Mouse (Mus musculus): ENCODE measurements around the gene Spint1. TPM values are rescaled to one million over a fixed set of nuclear protein-coding genes. Genes with fewer than 3 reads are reported as not detected.

The Spint1 gene
- total and polyA plus RNA-seq, 3 experiments = 0.55 TPM; not detected in 2

DNA sequence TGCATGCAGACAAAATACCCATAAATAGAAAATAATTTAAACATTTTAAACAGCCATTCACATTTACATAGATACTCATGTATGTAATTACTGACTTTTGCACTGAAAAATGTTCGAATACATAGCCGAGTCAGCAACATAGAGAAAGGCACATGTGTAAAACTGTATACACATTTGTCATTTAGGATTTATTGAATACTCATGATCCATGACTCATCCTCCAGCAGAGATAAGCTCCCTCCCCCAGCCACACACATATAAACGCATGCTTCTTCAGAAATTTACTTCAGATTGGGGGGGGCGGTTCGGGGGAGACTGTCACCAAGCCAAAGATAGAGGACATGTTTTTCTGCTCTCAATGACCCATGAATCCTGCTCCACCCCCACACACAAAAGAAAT is 26.7 kb downstream of the Spint1 start:
- no peaks in the 10 kb centered on the region for H3K9me3 ChIP-seq (replicated peaks)
- TF ChIP-seq GATA2 (IDR thresholded peaks at IDR 0.05; ENCODE audit: borderline replicate concordance, low read depth, low read length) = no peak
- TF ChIP-seq GATA1 (IDR thresholded peaks at IDR 0.05; ENCODE audit: borderline replicate concordance, low read length) = no peak
- no peak for TF ChIP-seq POLR2AphosphoS5 (IDR thresholded peaks at IDR 0.05; ENCODE audit: insufficient replicate concordance, low read depth, low read length)
- no peak for TF ChIP-seq CTCF (IDR thresholded peaks at IDR 0.05; ENCODE audit: low read depth, low read length)
- no peak for TF ChIP-seq TAL1 (conservative IDR thresholded peaks at IDR 0.05; ENCODE audit: low read depth, low read length)
- H3K4me1 ChIP-seq (ENCODE audit: insufficient read depth, low read depth, low read length) = no peaks in the 10 kb centered on the region
- no peaks in the 10 kb centered on the region for H3K36me3 ChIP-seq (replicated peaks)
- H3K4me3 ChIP-seq (ENCODE audit: low read depth, low read length) = no peak overlapping the region
- peaks cover 44% of the 10 kb centered on the region for H3K27me3 ChIP-seq (ENCODE audit: insufficient read depth, low read length)
- no peak for DNase-seq (ENCODE audit: low spot score)
- ATAC-seq (ENCODE audit: extremely low read depth, insufficient number of reproducible peaks, low FRiP score, poor library complexity, severe bottlenecking) = no peak

GRCm38 (mm10) chr2:119270286-119270642 is 33.1 kb downstream of the Spint1 start:
- Histone ChIP-seq H3K4me3 (ENCODE audit: low read depth, low read length) (no peak overlapping the region), H3K4me1 (ENCODE audit: insufficient read depth, low read depth, low read length) (peaks cover 9% of the 10 kb centered on the region), H3K27me3 (ENCODE audit: insufficient read depth, low read length) (peaks cover 49% of the 10 kb centered on the region), H3K9me3 (replicated peaks) (no peaks in the 10 kb centered on the region), H3K36me3 (replicated peaks) (no peaks in the 10 kb centered on the region)
- no peak for DNase-seq (ENCODE audit: low spot score)
- ATAC-seq (ENCODE audit: extremely low read depth, insufficient number of reproducible peaks, low FRiP score, poor library complexity, severe bottlenecking) = no peak
- TF ChIP-seq GATA2 (IDR thresholded peaks at IDR 0.05; ENCODE audit: borderline replicate concordance, low read depth, low read length) (no peak), CTCF (IDR thresholded peaks at IDR 0.05; ENCODE audit: low read depth, low read length) (no peak), GATA1 (IDR thresholded peaks at IDR 0.05; ENCODE audit: borderline replicate concordance, low read length) (no peak), TAL1 (conservative IDR thresholded peaks at IDR 0.05; ENCODE audit: low read depth, low read length) (no peak), POLR2AphosphoS5 (IDR thresholded peaks at IDR 0.05; ENCODE audit: insufficient replicate concordance, low read depth, low read length) (no peak)

GRCm38 (mm10) chr2:119270643-119271331 is 33.6 kb downstream of the Spint1 start, which contains the start of gene Rhov:
Gene Rhov (minus strand): TSS chr2:119271272.
- 0 out of 2 replicates have a peak, but pooled peaks have one; percentile 28 for ATAC-seq (ENCODE audit: extremely low read depth, insufficient number of reproducible peaks, low FRiP score, poor library complexity, severe bottlenecking)
- H3K9me3 ChIP-seq (replicated peaks) = no peaks in the 10 kb centered on the region
- H3K4me1 ChIP-seq (ENCODE audit: insufficient read depth, low read depth, low read length) = peaks cover 9% of the 10 kb centered on the region
- peak within 1 kb of the TSS; percentile 62; the same call in 1 of the 2 replicates for H3K4me3 ChIP-seq (ENCODE audit: low read depth, low read length)
- no peak for TF ChIP-seq POLR2AphosphoS5 (IDR thresholded peaks at IDR 0.05; ENCODE audit: insufficient replicate concordance, low read depth, low read length)
- no peak for TF ChIP-seq GATA2 (IDR thresholded peaks at IDR 0.05; ENCODE audit: borderline replicate concordance, low read depth, low read length)
- no peak for TF ChIP-seq CTCF (IDR thresholded peaks at IDR 0.05; ENCODE audit: low read depth, low read length)
- no peak for TF ChIP-seq GATA1 (IDR thresholded peaks at IDR 0.05; ENCODE audit: borderline replicate concordance, low read length)
- TF ChIP-seq TAL1 (conservative IDR thresholded peaks at IDR 0.05; ENCODE audit: low read depth, low read length) = no peak
- no peaks in the 10 kb centered on the region for H3K36me3 ChIP-seq (replicated peaks)
- peaks cover 48% of the 10 kb centered on the region for H3K27me3 ChIP-seq (ENCODE audit: insufficient read depth, low read length)
- no peak for DNase-seq (ENCODE audit: low spot score)

- Histone ChIP-seq H3K4me1 (ENCODE audit: insufficient read depth, low read depth, low read length) (peaks cover 13% of the 10 kb centered on the region), H3K9me3 (replicated peaks) (no peaks in the 10 kb centered on the region), H3K27me3 (ENCODE audit: insufficient read depth, low read length) (peaks cover 36% of the 10 kb centered on the region), H3K4me3 (ENCODE audit: low read depth, low read length) (no peak overlapping the region), H3K36me3 (replicated peaks) (no peaks in the 10 kb centered on the region)
- no peak for DNase-seq (ENCODE audit: low spot score)
- no peak for ATAC-seq (ENCODE audit: extremely low read depth, insufficient number of reproducible peaks, low FRiP score, poor library complexity, severe bottlenecking)
- TF ChIP-seq POLR2AphosphoS5 (IDR thresholded peaks at IDR 0.05; ENCODE audit: insufficient replicate concordance, low read depth, low read length) (no peak), TAL1 (conservative IDR thresholded peaks at IDR 0.05; ENCODE audit: low read depth, low read length) (no peak), GATA1 (IDR thresholded peaks at IDR 0.05; ENCODE audit: borderline replicate concordance, low read length) (no peak), GATA2 (IDR thresholded peaks at IDR 0.05; ENCODE audit: borderline replicate concordance, low read depth, low read length) (no peak), CTCF (IDR thresholded peaks at IDR 0.05; ENCODE audit: low read depth, low read length) (no peak)
Observed at GRCm38 (mm10) chr2:119274126-119274525, 37.0 kb downstream of the Spint1 start.

DNA sequence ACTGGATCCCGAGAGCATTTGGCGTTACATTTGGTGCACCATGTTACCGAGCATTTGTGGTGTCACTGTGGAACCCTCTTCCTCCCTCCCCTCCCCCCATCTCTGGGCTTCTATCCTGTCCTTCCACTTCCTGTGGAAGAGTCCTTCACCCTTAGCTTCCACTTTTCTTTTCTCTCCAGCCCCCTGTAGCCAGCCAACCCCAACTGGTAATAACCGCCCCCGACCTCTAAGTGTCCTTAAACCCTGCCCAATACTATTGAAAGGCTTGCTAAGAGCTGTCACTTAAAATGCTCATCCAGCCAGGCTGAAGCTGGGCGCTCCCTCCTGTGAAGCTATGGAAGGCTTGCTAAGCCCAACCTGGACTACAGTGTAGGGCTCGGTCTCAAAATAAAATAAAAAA is 39.8 kb downstream of the Spint1 start:
- Histone ChIP-seq H3K4me3 (ENCODE audit: low read depth, low read length) (no peak overlapping the region), H3K27me3 (ENCODE audit: insufficient read depth, low read length) (peaks cover 16% of the 10 kb centered on the region), H3K36me3 (replicated peaks) (no peaks in the 10 kb centered on the region), H3K9me3 (replicated peaks) (no peaks in the 10 kb centered on the region), H3K4me1 (ENCODE audit: insufficient read depth, low read depth, low read length) (peaks cover 5% of the 10 kb centered on the region)
- DNase-seq (ENCODE audit: low spot score) = no peak
- no peak for TF ChIP-seq POLR2AphosphoS5 (IDR thresholded peaks at IDR 0.05; ENCODE audit: insufficient replicate concordance, low read depth, low read length)
- TF ChIP-seq GATA2 (IDR thresholded peaks at IDR 0.05; ENCODE audit: borderline replicate concordance, low read depth, low read length) = no peak
- no peak for TF ChIP-seq TAL1 (conservative IDR thresholded peaks at IDR 0.05; ENCODE audit: low read depth, low read length)
- TF ChIP-seq CTCF (IDR thresholded peaks at IDR 0.05; ENCODE audit: low read depth, low read length) = no peak
- TF ChIP-seq GATA1 (IDR thresholded peaks at IDR 0.05; ENCODE audit: borderline replicate concordance, low read length) = no peak
- ATAC-seq (ENCODE audit: extremely low read depth, insufficient number of reproducible peaks, low FRiP score, poor library complexity, severe bottlenecking) = no peak

DNA sequence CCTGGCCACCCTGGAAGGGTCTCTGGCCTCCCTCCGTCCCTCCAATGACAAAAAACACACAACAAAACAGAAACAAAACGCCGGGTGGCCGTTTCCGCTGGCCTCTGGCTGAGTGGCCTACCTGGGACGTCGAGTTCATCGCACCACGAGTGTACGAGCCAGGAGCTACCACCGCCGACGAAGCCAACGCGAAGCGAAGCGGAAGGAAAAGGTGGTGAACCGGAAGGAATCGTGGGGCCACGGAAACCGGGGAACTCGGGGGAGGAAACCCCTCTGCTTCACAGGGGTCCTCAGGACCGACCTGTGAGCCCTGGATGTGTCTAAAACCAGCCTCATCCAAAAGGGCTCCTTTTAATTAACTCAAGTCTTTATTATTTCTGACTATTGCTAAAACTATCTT is 40.6 kb downstream of the Spint1 start:
- Histone ChIP-seq H3K4me3 (ENCODE audit: low read depth, low read length) (no peak overlapping the region), H3K9me3 (replicated peaks) (no peaks in the 10 kb centered on the region), H3K27me3 (ENCODE audit: insufficient read depth, low read length) (peaks cover 14% of the 10 kb centered on the region), H3K36me3 (replicated peaks) (no peaks in the 10 kb centered on the region), H3K4me1 (ENCODE audit: insufficient read depth, low read depth, low read length) (peaks cover 8% of the 10 kb centered on the region)
- TF ChIP-seq CTCF (IDR thresholded peaks at IDR 0.05; ENCODE audit: low read depth, low read length) (no peak), GATA1 (IDR thresholded peaks at IDR 0.05; ENCODE audit: borderline replicate concordance, low read length) (no peak), TAL1 (conservative IDR thresholded peaks at IDR 0.05; ENCODE audit: low read depth, low read length) (no peak), GATA2 (IDR thresholded peaks at IDR 0.05; ENCODE audit: borderline replicate concordance, low read depth, low read length) (no peak)
- no peak for ATAC-seq (ENCODE audit: extremely low read depth, insufficient number of reproducible peaks, low FRiP score, poor library complexity, severe bottlenecking)
- DNase-seq (ENCODE audit: low spot score) = no peak
